Mouse (Mus musculus) liver, postnatal 0 days (tissue): ENCODE data around the gene Fam206a. TPM values are rescaled to one million over a fixed set of nuclear protein-coding genes. Genes with fewer than 3 reads are reported as not detected.

Source experiments
- ATAC-seq: fragments of 200-750 bp; cut with Nextera tagmentation; 2 replicates; pipeline ENCODE4 v1.8.0; 2017; ENCODE audit warnings: mild to moderate bottlenecking, moderate library complexity
- DNase-seq: peaks from one replicate; pipeline ENCODE4 v3.0.0-alpha.2; 2016
- H3K27ac ChIP-seq: fragments of 300-500 bp; sonication (generic); 2 replicates; pipeline ENCODE4 v1.5.1; 2014; ENCODE audit warnings: antibody characterized with exemption, moderate library complexity, mild to moderate bottlenecking, low read depth
- H3K27me3 ChIP-seq: fragments of 300-500 bp; sonication (generic); 2 replicates; pipeline ENCODE4 v1.6.1; 2014; ENCODE audit warnings: low read length, control low read depth, mixed read lengths; ENCODE audit not compliant: insufficient read depth
- H3K36me3 ChIP-seq: fragments of 300-500 bp; sonication (generic); replicated peaks from 2 replicates; pipeline ENCODE4 v1.6.1; 2014; ENCODE audit warnings: mild to moderate bottlenecking, control low read depth, low read length, moderate library complexity, mixed read lengths; ENCODE audit not compliant: insufficient read depth
- H3K4me1 ChIP-seq: fragments of 300-500 bp; sonication (generic); 2 replicates; pipeline ENCODE4 v1.6.1; 2014; ENCODE audit warnings: antibody characterized with exemption, mild to moderate bottlenecking, control low read depth; ENCODE audit not compliant: insufficient read depth
- H3K4me2 ChIP-seq: fragments of 300-500 bp; sonication (generic); 2 replicates; pipeline ENCODE4 v1.6.1; 2014; ENCODE audit warnings: low read depth, mild to moderate bottlenecking, low read length, moderate library complexity, mixed read lengths
- H3K4me3 ChIP-seq: fragments of 300-500 bp; sonication (generic); 2 replicates; pipeline ENCODE4 v1.5.1; 2014; ENCODE audit warnings: low read depth, low read length
- H3K9ac ChIP-seq: fragments of 300-500 bp; sonication (generic); replicated peaks from 2 replicates; pipeline ENCODE4 v1.6.1; 2014; ENCODE audit warnings: mild to moderate bottlenecking, moderate library complexity
- H3K9me3 ChIP-seq: fragments of 300-500 bp; sonication (generic); 2 replicates; pipeline ENCODE4 v1.6.1; 2016; ENCODE audit warnings: mild to moderate bottlenecking, control low read depth, low read length, mixed read lengths
- CTCF ChIP-seq: sonication (generic); IDR thresholded peaks from 2 replicates; pipeline ENCODE4 v1.5.1; 2016; ENCODE audit warnings: antibody characterized with exemption, low read depth
- EP300 ChIP-seq: IDR thresholded peaks from 2 replicates; pipeline ENCODE4 v1.6.1; 2016; ENCODE audit warnings: antibody characterized with exemption, low read depth, mild to moderate bottlenecking
- WGBS: fragments of 180-500 bp; shearing (Covaris S2); extraction: QIAGEN DNeasy Blood & Tissue Kit; methylation state at CpG from one replicate; pipeline ENCODE4 v1.1.7; 2014; ENCODE audit not compliant: insufficient replicate concordance; 5-methylcytosine and 5-hydroxymethylcytosine counted together
- polyA plus RNA-seq: library from polyadenylated mRNA; unstranded; fragments of >200 nt; fragmentation: Nextera tagmentation; extraction: Ambion mirVana; gene quantifications from 2 replicates; pipeline ENCODE4 v1.2.1, GENCODE M21; 2015

The Fam206a gene
- polyA plus RNA-seq, 1 experiment from 2014 or later = 2.2 TPM

GRCm38 (mm10) chr4:56771065-56771464, 31.1 kb upstream of the Fam206a start:
- 47% methylated on average over 1 of the region's 1 CpGs for WGBS
- H3K9ac ChIP-seq = no peak overlapping the region
- ATAC-seq (no peak), DNase-seq (no peak)
- H3K9me3 ChIP-seq = no peaks in the 10 kb centered on the region
- no peak overlapping the region for H3K4me2 ChIP-seq
- no peak overlapping the region for H3K4me3 ChIP-seq
- H3K27me3 ChIP-seq = no peaks in the 10 kb centered on the region
- TF ChIP-seq CTCF (no peak), EP300 (no peak)
- peaks cover 70% of the 10 kb centered on the region for H3K36me3 ChIP-seq
- no peaks in the 10 kb centered on the region for H3K4me1 ChIP-seq
- H3K27ac ChIP-seq = no peak overlapping the region

GRCm38 (mm10) chr4:56791373-56791772, 10.8 kb upstream of the Fam206a start:
- H3K27ac ChIP-seq = no peak overlapping the region
- no peak overlapping the region for H3K4me2 ChIP-seq
- H3K27me3 ChIP-seq = no peaks in the 10 kb centered on the region
- ATAC-seq (no peak), DNase-seq (no peak)
- no peak overlapping the region for H3K4me3 ChIP-seq
- H3K9ac ChIP-seq = no peak overlapping the region
- no peaks in the 10 kb centered on the region for H3K9me3 ChIP-seq
- TF ChIP-seq CTCF (peak; percentile 46), EP300 (no peak)
- no peaks in the 10 kb centered on the region for H3K4me1 ChIP-seq
- 59% methylated on average over 1 of the region's 1 CpGs for WGBS
- peaks cover 78% of the 10 kb centered on the region for H3K36me3 ChIP-seq

- ATAC-seq (peak; percentile 16), DNase-seq (no peak)
- WGBS = 2% methylated on average over 25 of the region's 25 CpGs
- H3K4me3 ChIP-seq = peak overlapping the region; percentile 80
- peaks cover 31% of the 10 kb centered on the region for H3K36me3 ChIP-seq
- peak overlapping the region; percentile 56; the same call in 1 of the 2 replicates for H3K27ac ChIP-seq
- TF ChIP-seq CTCF (no peak), EP300 (no peak)
- no peaks in the 10 kb centered on the region for H3K27me3 ChIP-seq
- H3K4me1 ChIP-seq = peaks cover 14% of the 10 kb centered on the region
- H3K4me2 ChIP-seq = peak overlapping the region; percentile 85
- H3K9me3 ChIP-seq = no peaks in the 10 kb centered on the region
- H3K9ac ChIP-seq = peak overlapping the region; percentile 70
Measured at GRCm38 (mm10) chr4:56802669-56803150, 565 bp downstream of the Fam206a start.

- 63% methylated on average over 4 of the region's 4 CpGs for WGBS
- ATAC-seq (no peak), DNase-seq (no peak)
- Histone ChIP-seq H3K36me3 (peaks cover 11% of the 10 kb centered on the region), H3K27ac (no peak overlapping the region), H3K9ac (no peak overlapping the region), H3K4me1 (no peaks in the 10 kb centered on the region; the same call in 1 of the 2 replicates), H3K4me2 (no peak overlapping the region), H3K9me3 (no peaks in the 10 kb centered on the region), H3K27me3 (no peaks in the 10 kb centered on the region), H3K4me3 (no peak overlapping the region)
- no peak for TF ChIP-seq EP300
- TF ChIP-seq CTCF = no peak
Measured at GRCm38 (mm10) chr4:56809050-56809449, 6.9 kb downstream of the Fam206a start.

- 71% methylated on average over 3 of the region's 3 CpGs for WGBS
- H3K36me3 ChIP-seq = no peaks in the 10 kb centered on the region; the same call in 1 of the 2 replicates
Measured at GRCm38 (mm10) chr4:56811642-56812041, 9.5 kb downstream of the Fam206a start.

GRCm38 (mm10) chr4:56812096-56812495, 10.0 kb downstream of the Fam206a start:
- H3K27me3 ChIP-seq = no peaks in the 10 kb centered on the region
- H3K4me1 ChIP-seq = no peaks in the 10 kb centered on the region; the same call in 1 of the 2 replicates
- H3K4me3 ChIP-seq = no peak overlapping the region
- H3K27ac ChIP-seq = no peak overlapping the region
- no peaks in the 10 kb centered on the region; the same call in 1 of the 2 replicates for H3K36me3 ChIP-seq
- WGBS = 76% methylated on average over 4 of the region's 4 CpGs
- no peaks in the 10 kb centered on the region for H3K9me3 ChIP-seq
- ATAC-seq = no peak
- no peak for TF ChIP-seq EP300
- TF ChIP-seq CTCF = no peak
- no peak for DNase-seq
- no peak overlapping the region for H3K4me2 ChIP-seq
- no peak overlapping the region for H3K9ac ChIP-seq

More at GRCm38 (mm10) chr4:56811642-56812041, 9.5 kb downstream of the Fam206a start:
- no peaks in the 10 kb centered on the region; the same call in 1 of the 2 replicates for H3K4me1 ChIP-seq
- H3K27ac ChIP-seq = no peak overlapping the region
- TF ChIP-seq CTCF = no peak
- no peak for TF ChIP-seq EP300
- no peak overlapping the region for H3K4me2 ChIP-seq
- H3K9me3 ChIP-seq = no peaks in the 10 kb centered on the region
- no peak for ATAC-seq
- H3K27me3 ChIP-seq = no peaks in the 10 kb centered on the region
- no peak for DNase-seq
- no peak overlapping the region for H3K4me3 ChIP-seq
- no peak overlapping the region for H3K9ac ChIP-seq
